Mouse (Mus musculus) inflammation-experienced regulatory T-cells (primary cell): ENCODE results near the gene Acbd3. TPM values are rescaled to one million over a fixed set of nuclear protein-coding genes. Genes with fewer than 3 reads are reported as not detected.

ENCODE experiments used
- polyA plus RNA-seq, 2 experiments: library from polyadenylated mRNA; unstranded; fragments of 100-300 nt; shearing (Covaris generic); gene quantifications; one replicate each; pipeline ENCODE4 v1.2.1; 2017

The Acbd3 gene
- 10 to 100 TPM; 44.8 to 64.3 TPM for polyA plus RNA-seq

DNA sequence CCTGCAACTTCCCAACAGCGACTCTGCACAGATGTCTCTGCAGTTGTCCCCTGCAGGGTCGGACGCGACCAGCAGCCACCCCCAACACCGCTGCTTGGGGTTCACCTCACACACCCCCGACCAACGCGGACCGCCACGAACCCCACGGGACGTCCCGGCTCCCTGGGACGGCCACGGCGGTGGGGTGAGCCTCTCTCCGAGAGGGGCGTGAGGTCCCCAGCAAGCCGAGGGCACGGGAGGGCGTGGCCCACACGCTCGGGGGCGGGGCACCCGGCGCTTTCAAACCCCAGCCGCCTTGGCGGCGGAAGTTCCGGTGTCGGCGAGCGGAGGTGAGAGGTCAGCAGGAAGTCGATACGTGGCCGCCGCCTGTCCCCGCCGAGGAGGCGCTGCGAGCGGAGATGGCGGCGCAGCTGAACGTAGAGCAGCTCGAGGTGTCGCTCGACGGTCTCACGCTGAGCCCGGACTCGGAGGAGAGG is at the start of gene Acbd3:
Gene Acbd3, plus strand, starts transcription at position 340 of the 476 bp plus-strand sequence.

DNA sequence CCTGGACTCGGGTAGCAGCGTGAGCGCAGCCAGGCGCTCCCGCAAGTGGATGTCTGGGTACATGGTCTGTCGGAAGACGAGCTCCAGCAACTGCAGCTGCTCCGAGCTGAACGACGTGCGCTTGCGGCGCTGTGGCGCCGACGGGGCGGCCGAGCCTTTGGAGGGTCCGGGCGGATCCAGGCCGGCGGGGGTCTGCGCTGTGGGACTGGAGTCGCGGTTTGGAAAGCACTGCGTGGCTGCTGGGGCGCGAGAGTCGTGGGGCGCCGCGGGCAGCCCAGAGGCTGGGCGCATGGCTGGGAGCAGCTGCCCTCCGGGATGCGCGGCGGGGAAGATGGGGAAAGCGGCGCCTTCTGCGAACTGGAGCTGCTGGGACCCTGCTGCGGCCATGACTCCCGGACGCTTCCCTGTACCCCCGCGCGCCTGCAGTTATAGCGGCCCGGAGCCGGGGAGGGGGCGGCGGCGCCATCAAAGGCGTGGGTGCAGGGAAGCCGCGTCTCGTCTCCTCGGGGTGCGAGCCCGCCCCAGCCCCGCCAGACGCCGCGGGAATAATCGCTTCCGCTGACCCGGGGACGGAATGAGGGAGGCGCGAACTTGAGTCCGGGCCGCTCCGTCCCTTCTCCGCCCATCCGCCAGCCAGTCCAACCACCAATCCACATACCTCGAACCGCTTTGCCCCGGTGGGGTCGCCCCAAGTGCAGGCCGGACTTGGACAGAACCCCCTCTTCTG is 29.1 kb upstream of the Acbd3 start, which contains the start of gene Mixl1:
Gene Mixl1, minus strand, starts transcription at position 409 of the 727 bp plus-strand sequence.

Other genes with a start within 250 kb of the Acbd3 start
- gene Stum, start 242.5 kb upstream of the Acbd3 start, polyA plus RNA-seq = not detected
- 10 to 100 TPM; 63.9 to 68.8 TPM for gene Parp1, start 157.1 kb upstream of the Acbd3 start, polyA plus RNA-seq
- gene Lin9, start 84.9 kb upstream of the Acbd3 start, polyA plus RNA-seq = 10 to 100 TPM; 17.3 to 19.4 TPM
- 1 to 10 TPM in 1 of 2 experiments, under 1 TPM in 1; 0.22 to 1.1 TPM for gene Mixl1, start 29.0 kb upstream of the Acbd3 start, polyA plus RNA-seq
- gene H3f3a, start 87.9 kb downstream of the Acbd3 start, polyA plus RNA-seq = 1,000 to 10,000 TPM; 1,110 to 1,197 TPM
- 10 to 100 TPM; 38.7 to 44.3 TPM for gene Sde2, start 125.1 kb downstream of the Acbd3 start, polyA plus RNA-seq
- not detected for gene Lefty2, start 167.1 kb downstream of the Acbd3 start, polyA plus RNA-seq
- 10 to 100 TPM; 81.1 to 88.7 TPM for gene Pycr2, start 178.2 kb downstream of the Acbd3 start, polyA plus RNA-seq
- 1 to 10 TPM in 1 of 2 experiments, under 1 TPM in 1; 0.16 to 1.6 TPM for gene Lefty1, start 209.0 kb downstream of the Acbd3 start, polyA plus RNA-seq
- 10 to 100 TPM; 41.0 to 45.5 TPM for gene Tmem63a, start 216.3 kb downstream of the Acbd3 start, polyA plus RNA-seq